Mouse (Mus musculus): ENCODE measurements around the gene Usp40. TPM values are rescaled to one million over a fixed set of nuclear protein-coding genes. Genes with fewer than 3 reads are reported as not detected.

Usp40 gene
- total RNA-seq, 2 experiments from 2014 or later, result 21.4 to 25.6 TPM

Small RNA genes within 50 kb of the gene (microRNA-seq; reads per million reads assigned to microRNA genes)
- 0 reads per million in 2 experiments for gene Gm25198

Other genes starting within 250 kb of the Usp40 start
- gene Sag, start 204.9 kb downstream of the Usp40 start, total RNA-seq (2021), result 1 to 10 TPM; 2.2 to 3.5 TPM
- gene Dgkd, start 155.3 kb downstream of the Usp40 start, total RNA-seq (2021), result 100 to 1,000 TPM; 104 to 118 TPM
- gene Ugt1a10, start 46.8 kb upstream of the Usp40 start, total RNA-seq (2021), result not detected
- gene Ugt1a9, start 62.2 kb upstream of the Usp40 start, total RNA-seq (2021), result not detected
- gene Ugt1a8, start 79.3 kb upstream of the Usp40 start, total RNA-seq (2021), result not detected
- gene Ugt1a7c, start 86.5 kb upstream of the Usp40 start, total RNA-seq (2021), result 1 to 10 TPM in 1 of 2 experiments, under 1 TPM in 1; 0.51 to 1.3 TPM
- gene Ugt1a6b, start 94.7 kb upstream of the Usp40 start, total RNA-seq (2021), result not detected
- under 1 TPM; 0.52 to 0.86 TPM for gene Ugt1a6a, start 126.3 kb upstream of the Usp40 start, total RNA-seq (2021)
- not detected for gene Ugt1a5, start 157.5 kb upstream of the Usp40 start, total RNA-seq (2021)
- gene Ugt1a2, start 192.1 kb upstream of the Usp40 start, total RNA-seq (2021), result not detected
- 1 to 10 TPM; 2.2 to 3.0 TPM for gene Dnajb3, start 197.2 kb upstream of the Usp40 start, total RNA-seq (2021)
- gene Ugt1a1, start 203.4 kb upstream of the Usp40 start, total RNA-seq (2021), result not detected
- gene Mroh2a, start 218.4 kb upstream of the Usp40 start, total RNA-seq (2021), result under 1 TPM in 1 of 2 experiments, not detected in 1; 0.05 TPM

All from layer of hippocampus, postnatal 36 days (tissue).